Mouse (Mus musculus) heart, postnatal 36 days (tissue): ENCODE measurements around the gene Sms. TPM values are rescaled to one million over a fixed set of nuclear protein-coding genes. Genes with fewer than 3 reads are reported as not detected.
A peak's percentile ranks its signal among the peaks of the same experiment; 100 is the strongest.

ENCODE experiments used
- DNase-seq, 2 experiments: peaks; one replicate each; pipeline ENCODE4 v3.0.0; 2021 to 2022
- intact Hi-C: fragments of 180-260 bp; cut with DNase I; formaldehyde crosslinking; loops from one replicate; pipeline ENCODE4 v1.15.1; 2025
- total RNA-seq, 2 experiments: library from RNA; stranded (reverse); gene quantifications; 2 replicates each; pipeline ENCODE4 v1.2.3; 2021

Gene Sms
- total RNA-seq: 10 to 100 TPM; 33.8 to 49.8 TPM

- intact Hi-C loops: loop anchor here (5.0 kb wide), 1 partner anchor 105 kb away; the partner anchor contains the start of gene Mbtps2
- DNase-seq: peak; percentile 50 to 63
Observed at GRCm38 (mm10) chrX:157491944-157492726, at the start of gene Sms. Gene Sms (minus strand): TSS chrX:157492287.

GRCm38 (mm10) chrX:157506400-157506799 lies 14.3 kb upstream of the Sms start:
- DNase-seq: no peak
- intact Hi-C loops: no loop called here

GRCm38 (mm10) chrX:157504506-157504905 lies 12.4 kb upstream of the Sms start:
- intact Hi-C loops: no loop called here
- DNase-seq: no peak

GRCm38 (mm10) chrX:157501871-157502270 lies 9.8 kb upstream of the Sms start:
- DNase-seq: no peak
- intact Hi-C loops: no loop called here

- intact Hi-C loops: no loop called here
Observed at GRCm38 (mm10) chrX:157500004-157500403, 7.9 kb upstream of the Sms start.

GRCm38 (mm10) chrX:157493159-157493558 lies 1.1 kb upstream of the Sms start:
- DNase-seq: no peak
- intact Hi-C loops: loop anchor here (5.0 kb wide), 1 partner anchor 104 kb away; the partner anchor contains the start of gene Mbtps2

More at GRCm38 (mm10) chrX:157500004-157500403, 7.9 kb upstream of the Sms start:
- no peak for DNase-seq

GRCm38 (mm10) chrX:157491145-157491935 lies 747 bp downstream of the Sms start:
- DNase-seq: peak in 1 of 2 experiments; percentile 22
- intact Hi-C loops: loop anchor here (5.0 kb wide), 1 partner anchor 106 kb away; the partner anchor contains the start of gene Mbtps2

- no peak for DNase-seq
- intact Hi-C loops: loop anchor here (5.0 kb wide), 1 partner anchor 107 kb away; the partner anchor contains the start of gene Mbtps2
Observed at GRCm38 (mm10) chrX:157490769-157491144, 1.3 kb downstream of the Sms start.

GRCm38 (mm10) chrX:157489871-157490721 lies 2.0 kb downstream of the Sms start:
- intact Hi-C loops: loop anchor here (5.0 kb wide), 2 partner anchors 72 to 107 kb away; partner anchors contain the start of gene Mbtps2
- DNase-seq: no peak

- intact Hi-C loops: loop anchor here (5.0 kb wide), 1 partner anchor 73 kb away; no protein-coding TSS in a partner anchor
Observed at GRCm38 (mm10) chrX:157488831-157489230, 3.3 kb downstream of the Sms start.

GRCm38 (mm10) chrX:157486765-157487164 lies 5.3 kb downstream of the Sms start:
- intact Hi-C loops: loop anchor here (1.0 to 5.0 kb wide), 2 partner anchors 76 to 156 kb away; no protein-coding TSS in a partner anchor
- DNase-seq: peak; percentile 13 to 21

More at GRCm38 (mm10) chrX:157488831-157489230, 3.3 kb downstream of the Sms start:
- no peak for DNase-seq

- no peak for DNase-seq
- intact Hi-C loops: no loop called here
Observed at GRCm38 (mm10) chrX:157482842-157483241, 9.2 kb downstream of the Sms start.

- no peak for DNase-seq
- intact Hi-C loops: no loop called here
Observed at GRCm38 (mm10) chrX:157481860-157482259, 10.2 kb downstream of the Sms start.

GRCm38 (mm10) chrX:157477328-157477727 lies 14.8 kb downstream of the Sms start:
- no peak for DNase-seq
- intact Hi-C loops: no loop called here

- no peak for DNase-seq
- intact Hi-C loops: no loop called here
Observed at GRCm38 (mm10) chrX:157476153-157476810, 15.8 kb downstream of the Sms start.

- DNase-seq: no peak
- intact Hi-C loops: no loop called here
Observed at GRCm38 (mm10) chrX:157471711-157472660, 20.1 kb downstream of the Sms start.

GRCm38 (mm10) chrX:157468795-157469194 lies 23.3 kb downstream of the Sms start:
- intact Hi-C loops: loop anchor here (5.0 kb wide), 1 partner anchor 1454 kb away; no protein-coding TSS in a partner anchor
- DNase-seq: no peak

- DNase-seq: no peak
- intact Hi-C loops: loop anchor here (5.0 kb wide), 1 partner anchor 1454 kb away; no protein-coding TSS in a partner anchor
Observed at GRCm38 (mm10) chrX:157468055-157468454, 24.0 kb downstream of the Sms start.
